Mouse (Mus musculus) heart, adult 8-10 months (tissue): ENCODE measurements at regions not wholly inside any gene's neighbourhood (a gene's known extent, or its start where the extent isn't known, plus 50 kb on each side); places are given as distances from the start of the nearest gene placed in this dataset.
A peak's percentile ranks its signal among the peaks of the same experiment; 100 is the strongest.

Experiments
- DNase-seq: peaks from one replicate; pipeline ENCODE4 v3.0.0; 2022; ENCODE audit warnings: low spot score

- peak; percentile 71 for DNase-seq
Observed at GRCm38 (mm10) chr10:38875667-38876245, 54.2 kb upstream of the Rfpl4b start.

DNA sequence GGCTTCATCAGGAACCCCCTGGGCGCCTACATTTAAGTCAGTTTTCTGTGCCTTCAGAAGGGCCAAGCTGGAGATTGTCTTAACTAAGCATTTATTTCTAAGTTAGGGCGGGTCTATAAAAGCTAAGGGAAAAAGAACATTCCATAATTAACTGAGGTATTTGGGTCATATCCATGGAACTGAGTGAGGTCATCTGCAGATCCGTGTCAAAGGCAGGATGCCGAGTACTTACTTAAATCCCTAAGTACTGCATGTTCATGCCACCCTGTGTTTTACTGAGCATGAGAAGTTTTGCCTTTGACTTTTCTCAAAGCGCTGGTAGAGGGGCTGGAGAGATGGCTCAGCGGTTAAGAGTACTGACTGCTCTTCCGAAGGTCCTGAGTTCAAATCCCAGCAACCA, 57.7 kb upstream of the Rfpl4b start:
- DNase-seq, result peak; percentile 36

- DNase-seq, result peak; percentile 40
Observed at GRCm38 (mm10) chr10:38880642-38881187, 59.1 kb upstream of the Rfpl4b start.

GRCm38 (mm10) chr10:38882154-38882553, 60.6 kb upstream of the Rfpl4b start:
- peak; percentile 43 for DNase-seq

GRCm38 (mm10) chr10:38883816-38884599, 62.4 kb upstream of the Rfpl4b start:
- DNase-seq, result no peak

- DNase-seq, result no peak
Observed at GRCm38 (mm10) chr10:38884641-38885040, 63.1 kb upstream of the Rfpl4b start.

- no peak for DNase-seq
Observed at GRCm38 (mm10) chr10:38886441-38886840, 64.9 kb upstream of the Rfpl4b start.

DNA sequence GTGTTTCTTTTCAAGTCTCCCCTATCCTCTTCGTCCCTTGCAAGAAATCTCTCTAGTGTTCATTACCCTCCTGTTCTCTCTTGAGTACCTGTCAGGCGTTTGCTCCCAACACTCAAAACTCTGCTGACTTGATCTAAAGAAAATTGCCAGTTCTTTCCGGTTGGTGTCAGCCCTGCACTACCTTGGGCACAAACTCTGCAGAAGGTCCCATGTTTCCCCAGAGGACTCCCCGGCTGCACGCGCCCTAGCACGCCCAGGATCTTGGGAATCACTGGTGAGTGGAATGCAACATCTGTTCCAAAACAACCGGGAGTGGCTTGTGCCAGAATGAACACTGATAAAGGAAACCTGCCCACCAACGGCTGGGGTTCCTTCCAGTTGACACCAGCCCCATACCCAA, 66.3 kb upstream of the Rfpl4b start:
- no peak for DNase-seq

- DNase-seq, result no peak
Observed at GRCm38 (mm10) chr10:38894706-38895105, 70.6 kb upstream of the Lama4 start.

DNA sequence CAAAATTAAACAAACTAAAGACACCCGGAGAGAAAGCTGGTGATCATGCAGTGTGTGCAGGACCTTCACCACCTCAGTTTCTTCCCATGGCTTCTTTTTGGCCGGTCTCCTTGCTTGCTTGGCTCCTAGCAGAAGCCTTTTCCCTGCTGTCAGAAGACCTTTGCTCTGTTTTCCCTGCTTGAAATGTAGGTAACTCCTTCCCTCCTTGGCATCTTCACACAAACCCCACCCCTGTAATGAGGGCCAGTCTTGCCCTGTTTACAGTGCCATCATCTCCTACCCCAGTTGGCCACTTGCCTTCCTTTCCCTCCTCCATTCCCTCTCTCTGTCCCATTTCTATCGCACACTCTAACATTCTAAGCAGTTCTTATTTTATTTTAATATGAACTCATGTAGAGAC, 69.7 kb upstream of the Lama4 start:
- DNase-seq, result no peak

DNA sequence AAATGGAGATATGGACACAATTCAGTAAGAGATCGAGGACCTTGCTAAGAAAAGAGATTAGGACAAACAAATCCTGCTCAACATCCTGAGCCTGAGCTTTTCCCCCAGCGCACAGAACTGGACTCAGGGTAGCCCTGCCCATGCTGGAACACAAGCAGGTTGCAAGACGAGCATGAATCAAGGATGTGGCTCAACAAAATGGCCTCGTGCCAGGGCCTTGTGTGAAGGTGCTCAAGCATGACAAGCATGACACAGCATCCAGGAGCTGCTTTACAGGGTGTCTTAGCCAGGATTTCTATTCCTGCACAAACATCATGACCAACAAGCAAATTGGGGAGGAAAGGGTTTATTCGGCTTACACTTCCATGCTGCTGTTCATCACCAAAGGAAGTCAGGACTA, 67.7 kb upstream of the Lama4 start:
- DNase-seq, result no peak

- no peak for DNase-seq
Observed at GRCm38 (mm10) chr10:38906121-38906520, 59.2 kb upstream of the Lama4 start.

GRCm38 (mm10) chr10:38907835-38908234, 57.5 kb upstream of the Lama4 start:
- no peak for DNase-seq

DNA sequence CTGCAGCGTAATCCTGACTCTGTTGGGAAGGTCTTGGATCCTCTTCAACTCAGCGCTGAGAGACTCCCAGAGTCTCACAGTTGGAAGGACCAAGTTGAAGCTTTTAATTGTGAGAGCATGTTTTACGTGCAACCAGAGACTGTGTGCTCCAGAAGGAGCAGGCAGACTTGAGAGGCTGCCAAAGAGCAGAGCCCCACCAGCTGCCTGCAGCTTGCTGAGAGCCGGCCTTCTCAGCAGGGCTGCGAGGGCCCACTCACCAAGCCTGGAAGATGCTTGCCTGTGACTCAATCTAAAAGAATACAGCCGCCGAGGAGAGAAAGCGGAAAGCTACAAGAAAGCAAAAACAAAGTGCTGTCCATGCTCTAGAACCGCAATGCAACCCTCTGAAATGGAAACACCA, 57.0 kb upstream of the Lama4 start:
- DNase-seq, result peak; percentile 75

- no peak for DNase-seq
Observed at GRCm38 (mm10) chr10:38909152-38909732, 56.1 kb upstream of the Lama4 start.

DNA sequence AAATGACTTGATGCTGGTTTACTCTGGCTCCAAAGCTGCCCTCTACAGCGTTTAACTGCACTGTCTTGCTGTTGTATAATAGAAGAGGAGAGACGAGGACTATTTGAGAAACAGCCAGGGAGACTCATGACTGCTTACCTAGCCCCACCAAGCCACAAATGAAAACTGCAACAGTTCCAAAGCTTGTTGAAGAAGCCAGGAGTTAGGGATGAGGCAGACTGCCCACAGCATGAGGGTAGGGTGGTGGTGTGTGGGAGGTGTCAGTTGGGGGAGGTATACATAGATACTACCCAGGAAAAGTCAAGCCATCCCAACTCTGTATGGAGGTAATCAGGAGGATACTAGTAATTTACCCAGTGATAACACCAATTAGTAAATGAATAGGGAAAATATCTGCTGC, 55.5 kb upstream of the Lama4 start:
- DNase-seq, result no peak

DNA sequence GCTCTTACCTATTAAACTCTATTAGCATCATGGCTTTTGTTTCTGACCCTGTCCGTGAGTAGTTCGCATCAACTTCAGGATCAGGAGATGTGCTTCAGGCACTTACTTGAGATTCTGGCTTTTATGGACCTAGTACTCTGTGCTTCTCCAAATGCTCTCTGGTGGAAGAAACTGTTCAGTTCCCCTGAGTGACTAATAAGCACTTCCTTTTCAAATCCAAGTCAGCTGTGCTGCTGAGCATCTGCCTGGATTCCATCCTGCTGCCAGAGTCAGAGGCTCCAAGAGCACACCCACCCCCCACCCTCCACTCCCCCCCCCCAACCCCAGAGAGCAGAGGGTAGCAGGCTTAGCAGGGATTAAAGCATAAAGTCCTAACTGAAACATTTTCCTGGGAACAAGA, 52.3 kb upstream of the Lama4 start:
- peak; percentile 17 for DNase-seq
